Mouse (Mus musculus) spleen, postnatal 14 days (tissue): ENCODE measurements at regions not wholly inside any gene's neighbourhood (a gene's known extent, or its start where the extent isn't known, plus 50 kb on each side); places are given as distances from the start of the nearest gene placed in this dataset.

Source experiments
- DNase-seq, 2 experiments: peaks; one replicate each; pipeline ENCODE4 v3.0.0; 2021 to 2022; ENCODE audit warnings: low spot score in 2 of 2

DNA sequence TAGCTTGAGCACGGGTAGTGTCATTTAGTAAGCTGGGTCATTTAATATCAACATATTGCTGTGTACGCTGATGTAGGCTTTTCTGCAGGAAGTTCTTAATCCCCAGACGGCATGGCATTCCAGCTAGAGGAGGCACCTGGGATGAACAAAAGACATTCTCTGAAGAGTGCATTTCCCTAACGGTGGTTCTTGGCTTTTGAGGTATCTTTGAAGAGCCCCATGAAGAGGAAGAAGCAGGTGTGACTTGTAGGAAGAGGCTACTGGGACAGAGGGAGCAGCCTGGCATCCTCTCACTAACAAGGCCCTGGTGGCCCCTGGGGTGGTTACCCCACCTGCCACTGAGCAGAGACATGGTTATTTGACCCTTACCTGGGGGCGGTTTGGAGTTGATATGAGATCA, 457.7 kb downstream of the Rnf144b start:
- no peak for DNase-seq

DNA sequence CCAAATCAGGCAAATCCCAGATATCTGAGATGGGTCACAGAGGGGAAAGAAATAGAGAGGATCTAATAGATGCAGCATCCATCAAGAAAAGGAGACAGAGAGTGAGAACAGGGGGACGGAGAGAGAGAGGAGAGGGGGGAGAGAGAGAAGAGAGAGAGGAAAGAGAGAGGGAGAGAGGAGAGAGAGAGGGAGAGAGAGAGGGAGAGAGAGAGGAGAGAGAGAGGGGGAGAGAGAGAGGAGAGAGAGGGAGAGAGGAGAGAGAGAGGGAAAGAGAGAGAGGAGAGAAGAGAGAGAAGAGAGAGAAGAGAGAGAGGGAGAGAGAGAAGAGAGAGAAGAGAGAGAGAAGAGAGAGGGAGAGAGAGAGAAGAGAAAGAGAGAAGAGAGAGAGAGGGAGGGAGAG, 462.7 kb downstream of the Rnf144b start:
- no peak for DNase-seq

DNA sequence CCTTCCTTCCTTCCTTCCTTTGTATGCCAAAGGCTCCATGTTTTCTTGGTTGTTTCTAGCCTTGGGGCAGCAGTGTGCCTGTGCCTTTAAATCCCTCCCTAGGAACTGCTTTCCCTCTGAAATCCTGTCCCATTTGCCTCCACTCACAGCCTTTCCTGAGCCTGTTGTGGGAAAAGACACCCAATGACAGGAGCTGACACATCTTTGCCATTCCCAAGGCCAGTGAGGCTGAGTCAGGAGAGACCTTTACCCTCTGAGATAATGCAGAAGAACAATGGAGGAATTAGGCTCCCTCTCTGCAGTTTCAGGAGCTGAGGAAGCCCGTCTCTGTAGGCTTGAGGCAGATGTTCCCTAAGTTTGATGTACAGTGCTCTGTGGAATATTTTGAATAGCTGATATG, 480.2 kb downstream of the Rnf144b start:
- no peak for DNase-seq

DNA sequence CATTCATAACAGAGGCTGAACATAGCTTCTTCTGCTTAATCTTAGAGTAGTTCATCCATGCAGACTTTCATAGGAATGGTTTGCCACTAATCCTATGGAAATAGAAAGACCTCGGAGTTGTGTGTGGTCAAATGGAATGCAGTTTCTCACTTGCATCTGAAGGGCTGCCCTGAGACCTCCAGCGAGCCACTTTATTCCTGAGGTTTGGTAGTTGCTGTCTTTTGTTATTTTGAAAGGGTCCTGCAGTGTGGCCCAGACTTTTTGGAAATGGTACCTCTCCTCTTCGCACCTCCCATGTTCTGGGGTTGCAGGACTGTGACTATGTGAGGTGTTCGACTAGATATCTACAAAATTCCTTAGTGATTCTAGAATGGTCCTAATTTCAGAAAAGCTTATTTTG, 489.0 kb downstream of the Rnf144b start:
- no peak for DNase-seq

DNA sequence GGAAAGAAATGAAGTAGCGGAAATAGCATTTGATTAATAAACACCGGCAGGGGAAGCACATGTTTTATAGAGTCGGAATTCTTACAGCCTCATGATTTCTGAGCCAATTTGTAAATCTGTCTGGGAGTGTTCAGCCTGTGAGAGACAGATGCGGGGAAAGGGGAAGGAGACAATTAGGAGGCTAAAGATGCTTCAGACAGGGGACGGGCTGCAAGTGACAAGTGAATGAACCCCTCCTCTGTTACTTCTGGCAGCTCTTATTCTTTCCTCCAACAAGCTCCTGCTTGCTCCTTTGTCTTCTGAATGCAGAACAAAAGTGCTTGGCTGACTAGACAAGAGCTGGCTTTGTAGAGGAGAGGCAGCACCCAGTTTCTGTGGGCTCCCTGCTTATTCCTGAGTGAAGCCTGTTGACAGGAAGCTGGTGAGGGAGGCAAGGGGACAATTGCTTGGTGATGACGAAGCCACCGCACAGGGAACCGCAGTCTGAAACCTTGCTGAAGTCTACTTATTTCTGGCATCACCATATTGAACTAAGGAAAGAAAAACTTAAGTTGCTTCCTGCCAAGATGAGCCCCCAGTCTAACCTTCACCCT, 514.2 kb downstream of the Rnf144b start:
- DNase-seq = no peak

DNA sequence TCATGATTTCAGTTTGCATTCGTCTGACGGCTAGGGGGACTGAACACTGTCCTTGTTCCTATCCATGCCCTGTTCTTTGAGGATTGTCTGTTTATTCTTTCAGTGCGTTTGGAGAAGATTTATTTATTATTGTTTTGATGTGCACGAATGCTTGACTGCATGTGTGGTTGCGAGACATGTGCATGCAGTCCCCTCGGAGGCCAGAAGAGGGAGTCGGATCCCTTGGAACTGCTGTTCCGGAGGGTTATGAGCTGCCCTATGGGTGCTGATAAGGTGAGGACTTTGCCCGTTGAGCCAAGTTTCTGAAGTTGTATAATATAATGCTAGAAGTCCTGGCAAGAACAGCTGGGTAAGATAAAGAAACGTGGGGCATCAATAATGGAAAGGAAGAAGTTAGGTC, 519.9 kb downstream of the Rnf144b start:
- no peak for DNase-seq

DNA sequence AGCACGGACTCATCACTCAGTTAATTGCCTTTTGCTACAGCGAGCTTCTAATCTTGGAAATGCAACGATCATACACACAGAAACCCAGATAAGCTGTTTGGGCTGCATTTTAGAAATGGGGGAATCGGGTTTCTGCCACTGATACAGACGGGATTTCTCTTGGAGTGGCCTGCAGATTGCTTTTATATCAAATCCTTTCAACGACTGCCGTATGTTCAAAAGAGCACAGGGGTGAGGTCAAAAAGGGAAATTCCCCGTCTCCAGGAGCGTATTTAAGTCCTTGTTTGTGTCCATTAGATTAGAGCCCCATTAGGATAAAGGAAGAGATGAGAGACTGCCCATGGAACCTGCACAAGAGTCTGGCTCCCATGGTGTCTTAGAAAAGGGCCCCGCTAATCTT, 522.6 kb downstream of the Rnf144b start:
- DNase-seq = no peak

DNA sequence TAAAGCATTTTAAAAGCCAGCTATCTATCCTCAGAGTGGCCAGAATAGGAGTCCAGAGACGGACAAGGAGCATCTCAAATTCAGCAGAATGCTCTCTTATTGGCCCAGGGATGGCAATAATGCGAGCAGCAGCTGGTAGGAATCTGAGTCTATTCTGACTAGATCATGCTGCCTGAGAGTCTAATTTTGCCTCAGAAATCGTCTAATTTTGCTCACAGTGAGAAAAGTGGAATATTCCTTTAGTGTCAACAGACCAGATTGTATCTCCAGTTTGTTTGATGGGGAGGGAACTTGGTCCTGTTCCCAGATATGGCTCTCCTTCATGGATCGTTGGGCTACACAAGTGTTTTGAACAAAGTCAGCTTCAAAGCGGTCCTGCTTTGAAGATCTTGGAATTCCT, 525.2 kb downstream of the Rnf144b start:
- DNase-seq = no peak

DNA sequence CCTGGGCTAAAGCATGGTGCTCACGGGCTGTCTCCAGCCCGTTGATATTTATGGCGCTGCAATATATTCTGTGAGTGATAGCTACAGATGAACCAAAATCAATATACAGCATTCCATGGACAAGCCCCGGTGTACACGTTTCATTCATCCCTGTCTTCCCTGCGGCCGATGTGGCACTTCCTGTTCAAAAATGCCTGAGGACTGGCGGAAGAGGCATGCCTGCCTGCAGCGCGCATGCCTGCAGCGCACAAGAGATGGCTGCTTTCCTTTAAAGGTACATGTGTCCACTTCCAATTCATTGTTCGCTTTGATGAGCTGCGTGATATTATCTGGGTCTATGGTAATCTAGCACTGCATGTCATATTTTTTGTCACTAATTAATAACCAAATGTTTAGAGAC, 527.6 kb downstream of the Rnf144b start:
- DNase-seq = no peak

DNA sequence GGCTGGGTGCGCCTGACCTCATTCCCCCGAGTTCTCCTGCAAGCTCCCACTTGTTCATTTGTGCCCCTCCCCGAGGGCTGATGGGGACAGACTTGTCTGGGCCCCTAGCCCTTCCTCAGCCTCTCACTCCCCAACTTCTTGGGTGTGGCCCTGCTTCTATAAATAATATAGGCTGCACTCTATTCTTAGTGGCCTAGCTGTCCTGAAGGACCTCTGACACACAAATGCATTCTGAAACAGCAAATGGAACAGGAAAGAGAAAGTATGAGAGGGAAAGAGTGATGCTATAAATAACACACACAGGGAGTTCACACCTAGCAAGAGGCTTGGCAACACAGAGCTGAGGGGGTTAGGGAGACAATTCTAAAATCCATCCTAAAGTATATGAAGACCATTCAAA, 544.0 kb downstream of the Rnf144b start:
- no peak for DNase-seq

DNA sequence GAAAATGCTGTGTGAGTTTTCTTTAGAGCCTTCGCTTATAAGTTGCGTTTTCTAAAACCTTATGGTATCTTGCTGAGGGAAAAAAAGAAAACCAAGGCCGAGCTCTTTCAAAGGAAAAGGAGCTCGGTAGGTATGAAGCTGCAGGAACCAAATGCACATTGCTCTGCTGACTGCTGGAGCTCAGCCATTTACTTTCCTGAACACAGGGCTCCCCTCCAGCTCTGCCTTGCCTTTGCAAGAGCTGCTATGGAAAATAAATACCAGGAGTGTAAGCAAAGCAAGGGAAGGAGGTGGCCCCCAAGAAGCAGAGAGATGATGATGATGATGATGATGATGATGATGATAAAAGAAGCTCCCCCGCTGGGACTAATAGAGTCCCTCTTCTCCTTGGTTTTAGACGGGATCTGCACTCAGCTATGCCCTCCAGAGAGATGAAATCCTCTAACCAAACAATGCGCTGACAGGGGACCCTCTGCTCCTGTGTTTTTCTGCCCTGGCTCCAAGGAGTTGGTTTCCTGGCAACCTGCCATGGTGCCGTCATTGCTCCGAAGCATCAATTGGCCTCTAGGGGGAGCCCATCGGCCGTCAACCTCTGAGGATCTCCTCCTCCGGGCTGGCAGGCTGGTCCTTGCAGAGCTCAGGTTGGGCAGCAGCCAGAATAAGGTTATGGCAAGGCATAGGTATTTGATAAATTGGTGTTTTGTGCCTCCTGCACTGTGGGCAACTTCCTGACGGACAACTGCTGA, 544.7 kb downstream of the Rnf144b start:
- DNase-seq = peak; percentile 7 to 35

DNA sequence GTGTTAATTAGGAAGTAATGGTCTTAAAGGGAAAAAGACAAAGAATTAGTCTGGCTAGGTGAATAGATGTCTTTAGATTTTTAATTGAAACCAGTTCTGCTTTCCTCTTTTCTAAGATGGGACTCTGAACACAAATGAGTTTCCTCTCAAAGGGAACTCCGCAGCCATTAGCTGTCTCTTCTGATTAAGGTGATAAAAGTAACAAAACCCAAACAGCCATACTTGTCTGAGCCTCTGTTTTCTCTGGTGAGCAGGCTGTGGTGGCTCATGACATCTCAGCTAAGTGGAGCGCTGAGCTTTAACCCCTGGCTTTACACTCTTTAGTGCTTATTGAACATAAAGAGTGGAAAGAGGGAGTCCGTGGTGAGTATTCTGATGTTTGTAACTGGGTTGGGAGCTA, 565.7 kb downstream of the Rnf144b start:
- no peak for DNase-seq

DNA sequence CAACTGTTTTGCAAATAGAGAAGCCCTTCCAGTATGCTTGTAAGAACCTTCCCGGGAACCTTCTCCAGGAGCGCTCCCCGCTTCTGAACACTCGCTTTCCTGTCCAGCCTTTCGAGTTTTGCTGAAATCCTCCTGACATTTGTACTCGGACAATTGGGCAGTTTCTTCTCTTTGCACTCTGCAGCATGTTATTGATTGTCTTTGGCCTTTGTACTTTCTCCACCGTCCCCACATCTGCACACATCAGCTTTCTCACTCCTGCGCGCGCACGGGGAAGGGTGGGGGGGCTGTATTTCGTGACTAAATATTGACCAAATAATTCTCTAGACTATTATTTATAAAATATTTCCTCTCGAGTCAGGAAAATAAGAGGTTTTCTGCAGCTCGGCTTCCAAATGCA, 567.2 kb upstream of the Id4 start:
- DNase-seq = no peak

DNA sequence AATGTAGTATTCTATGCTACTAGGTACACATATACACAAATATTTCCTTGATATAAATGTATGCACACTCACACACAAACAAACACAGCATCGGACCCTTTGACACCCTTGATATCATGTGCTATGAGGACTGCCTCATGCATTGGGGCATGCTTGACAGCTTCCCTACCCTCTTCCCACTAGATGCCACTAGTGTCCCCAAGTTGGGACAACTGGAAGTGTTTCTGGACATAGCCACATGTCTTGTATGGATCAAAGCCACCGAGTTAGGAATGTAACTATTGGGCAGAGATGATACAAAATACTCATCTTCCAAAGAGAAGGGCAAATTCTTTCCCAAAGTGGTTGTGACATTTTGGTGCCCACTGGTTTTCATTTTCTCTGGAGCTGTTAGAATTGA, 565.2 kb upstream of the Id4 start:
- DNase-seq = no peak

DNA sequence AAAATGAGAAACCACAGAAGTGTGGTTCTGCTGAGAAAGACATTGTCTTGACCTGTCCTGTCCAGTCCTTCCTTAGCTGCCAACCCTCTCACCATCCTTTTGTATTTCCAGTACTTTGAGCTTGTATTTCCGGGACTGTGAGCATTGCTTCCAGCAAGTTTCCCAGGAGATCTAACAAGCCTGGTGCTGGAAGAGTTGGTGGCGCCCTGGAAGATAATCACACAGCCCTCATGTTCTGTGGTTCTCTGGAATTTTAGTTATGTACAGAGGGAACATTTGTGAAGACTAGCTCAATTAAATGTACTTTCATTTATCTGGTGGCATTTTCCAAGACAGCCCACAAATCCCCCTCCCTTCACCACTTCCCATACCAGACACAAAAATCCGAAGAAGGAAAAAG, 560.5 kb upstream of the Id4 start:
- DNase-seq = no peak

DNA sequence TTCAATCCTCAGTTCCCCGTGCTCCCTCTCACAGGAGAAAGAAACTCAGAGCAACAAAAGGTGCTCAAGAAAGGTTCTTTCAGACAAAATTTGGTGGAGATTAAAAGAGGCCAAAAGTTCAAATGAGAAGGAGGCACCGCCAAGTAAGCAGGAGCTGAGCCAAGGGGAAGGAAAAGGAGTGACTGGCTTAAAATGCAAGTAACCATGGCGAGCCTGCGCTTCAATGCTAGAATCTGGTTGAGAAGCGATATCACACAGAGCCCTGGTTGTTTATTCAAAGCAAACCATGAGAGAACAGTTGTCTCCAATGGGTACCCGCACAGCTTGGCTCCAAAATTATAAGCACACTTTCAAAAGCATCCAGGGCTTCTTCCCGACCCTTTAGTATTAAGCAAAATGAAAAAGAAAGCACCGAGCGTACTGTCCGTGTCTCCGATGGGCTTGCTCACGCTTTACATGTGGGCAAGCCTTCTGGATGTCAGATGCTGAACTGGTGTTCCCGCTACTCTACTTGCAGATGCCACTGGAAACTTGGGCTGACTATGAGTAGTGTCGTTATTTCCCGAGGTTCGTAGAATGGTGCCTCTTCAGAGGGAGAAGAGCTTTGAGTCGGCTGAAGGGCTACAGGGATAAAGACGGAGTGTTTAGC, 552.9 kb upstream of the Id4 start:
- DNase-seq = no peak

DNA sequence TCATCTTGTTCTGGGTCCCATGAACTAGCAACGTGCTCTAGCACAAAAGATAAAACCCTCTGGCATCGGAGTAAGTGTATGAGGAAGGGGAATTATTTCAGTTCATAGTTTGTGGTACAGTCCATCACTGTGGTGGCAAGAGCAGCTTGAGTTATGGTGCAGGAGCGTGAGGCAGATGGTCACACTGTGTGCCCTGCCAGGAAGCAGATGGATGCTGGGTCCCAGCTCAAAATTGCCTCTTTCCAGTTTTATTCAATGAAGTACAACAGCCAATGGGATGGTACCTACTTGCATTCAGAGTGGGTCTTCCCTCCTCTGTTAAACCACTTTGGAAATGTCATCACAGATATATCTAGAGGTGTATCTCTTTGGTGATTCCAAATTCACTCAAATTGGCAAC, 551.7 kb upstream of the Id4 start:
- no peak for DNase-seq

DNA sequence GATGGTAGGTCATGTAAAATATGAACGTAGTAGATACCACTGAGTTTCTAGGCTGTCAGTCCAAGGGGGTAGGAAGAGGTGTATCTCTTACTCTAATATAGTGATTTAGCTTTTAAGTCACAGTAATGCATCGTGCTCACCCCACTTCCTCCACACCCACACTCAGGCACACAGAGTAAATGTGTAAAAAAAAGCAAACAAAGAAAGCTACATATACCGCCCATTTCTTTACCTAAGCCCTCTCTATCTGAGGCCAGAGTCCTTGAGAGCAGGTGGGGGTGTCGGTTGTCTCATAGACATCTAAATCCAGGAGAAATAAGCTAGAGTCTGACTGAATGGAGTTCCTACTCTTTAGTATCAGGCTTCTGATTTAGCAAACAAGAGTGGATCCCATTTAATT, 548.5 kb upstream of the Id4 start:
- no peak for DNase-seq

DNA sequence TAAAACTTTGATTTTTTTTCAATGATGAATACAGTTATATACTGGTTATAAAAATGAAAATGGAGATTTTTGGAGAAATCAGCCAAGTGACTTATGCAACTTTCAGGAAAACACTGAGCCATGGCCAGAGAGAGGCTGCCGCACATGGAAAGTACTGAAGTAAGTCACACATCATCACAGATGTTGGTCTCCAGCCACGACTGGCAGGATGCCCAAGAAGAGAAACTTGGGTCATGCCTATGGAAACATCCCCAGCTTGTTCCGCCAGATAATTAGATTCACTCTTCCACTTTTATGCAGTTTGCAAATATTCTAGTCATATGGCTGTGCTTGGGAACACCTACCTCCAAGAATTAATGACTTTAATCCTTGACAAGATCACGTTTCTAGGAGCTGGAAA, 544.8 kb upstream of the Id4 start:
- no peak for DNase-seq

DNA sequence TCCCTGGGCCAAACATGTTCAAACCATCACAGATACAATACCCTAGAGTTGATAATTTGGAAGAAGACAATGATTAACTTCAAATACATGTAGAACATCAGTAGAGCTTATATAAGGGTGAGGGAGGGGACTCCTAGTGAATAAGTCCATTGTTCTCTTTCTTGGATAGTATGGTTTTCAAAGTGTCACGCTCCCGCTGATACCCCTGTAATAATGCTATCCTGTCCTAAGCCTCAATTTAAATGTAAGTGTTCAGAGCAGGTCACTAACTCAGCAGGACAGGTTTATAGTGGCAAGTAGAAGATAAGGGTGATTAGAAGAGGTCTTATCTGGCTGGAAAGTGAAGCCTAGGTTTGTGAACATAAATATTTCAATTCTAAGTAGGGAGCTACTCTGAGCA, 540.4 kb upstream of the Id4 start:
- DNase-seq = no peak

DNA sequence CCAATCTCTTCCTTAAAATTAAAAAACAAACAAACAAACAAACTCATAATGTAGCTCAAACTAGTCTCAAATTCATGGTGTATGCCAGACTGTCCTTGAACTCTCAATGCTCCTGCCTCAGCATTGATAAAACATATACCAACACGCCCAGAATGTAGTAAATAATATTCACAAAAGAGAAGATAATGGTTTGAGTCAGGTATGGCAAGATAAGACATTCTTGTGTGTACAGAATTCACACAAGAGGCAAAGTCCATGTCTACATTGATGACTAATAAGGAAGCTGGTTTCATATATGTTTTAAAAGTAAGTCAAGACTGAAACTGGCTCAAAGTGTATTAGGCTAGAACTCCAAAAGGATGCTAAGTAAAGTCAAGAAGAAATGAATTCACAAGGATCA, 526.6 kb upstream of the Id4 start:
- DNase-seq = no peak

DNA sequence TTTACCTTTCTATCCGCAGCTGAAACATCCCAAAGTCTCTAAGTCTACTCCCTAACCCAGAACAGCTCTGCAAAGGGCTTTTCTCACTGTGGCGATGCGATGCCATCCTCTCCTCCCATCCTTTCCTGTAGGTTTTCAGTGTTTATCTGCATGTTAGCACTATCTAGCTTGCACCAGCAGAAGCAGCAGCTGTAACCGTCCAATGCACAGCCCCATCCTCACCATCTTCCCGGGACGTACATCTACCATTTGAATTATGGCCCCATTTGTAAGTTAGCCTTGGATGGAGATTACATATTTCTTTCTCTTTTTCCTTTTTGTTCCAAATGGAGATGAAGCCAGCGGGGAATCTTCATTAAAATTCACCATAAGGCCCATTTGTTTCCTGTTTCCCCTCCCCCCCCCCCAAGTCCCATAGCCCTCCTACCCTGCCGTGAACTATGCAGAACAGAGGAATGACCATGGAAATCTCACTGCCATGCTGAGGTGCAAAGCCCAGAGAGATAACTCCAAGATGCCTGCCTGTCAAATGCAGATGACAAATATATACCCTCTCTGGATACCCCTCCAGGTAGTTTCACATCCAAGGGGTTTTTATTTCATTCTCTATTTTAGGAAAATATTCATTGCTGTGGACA, 525.5 kb upstream of the Id4 start:
- no peak for DNase-seq

DNA sequence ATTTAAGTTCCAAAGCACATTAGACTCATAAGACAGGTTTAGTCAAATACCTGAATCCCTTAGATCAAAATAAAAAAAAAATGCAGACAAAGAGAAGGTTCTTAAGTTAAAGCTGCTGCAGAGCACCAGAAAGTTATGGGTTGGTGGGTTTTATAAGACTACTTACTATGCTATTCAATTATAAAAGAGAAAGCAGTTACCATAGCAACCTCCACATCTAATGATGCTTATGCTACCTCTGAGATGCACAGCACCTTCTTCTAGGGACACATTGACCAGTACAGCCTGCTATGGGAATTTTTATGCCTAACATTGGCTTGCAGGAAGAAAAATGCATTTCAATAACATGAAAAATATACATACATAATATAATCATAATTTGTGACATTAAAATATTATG, 512.1 kb upstream of the Id4 start:
- no peak for DNase-seq
